Mouse (Mus musculus): ENCODE data around the gene Cnnm2.

DNA sequence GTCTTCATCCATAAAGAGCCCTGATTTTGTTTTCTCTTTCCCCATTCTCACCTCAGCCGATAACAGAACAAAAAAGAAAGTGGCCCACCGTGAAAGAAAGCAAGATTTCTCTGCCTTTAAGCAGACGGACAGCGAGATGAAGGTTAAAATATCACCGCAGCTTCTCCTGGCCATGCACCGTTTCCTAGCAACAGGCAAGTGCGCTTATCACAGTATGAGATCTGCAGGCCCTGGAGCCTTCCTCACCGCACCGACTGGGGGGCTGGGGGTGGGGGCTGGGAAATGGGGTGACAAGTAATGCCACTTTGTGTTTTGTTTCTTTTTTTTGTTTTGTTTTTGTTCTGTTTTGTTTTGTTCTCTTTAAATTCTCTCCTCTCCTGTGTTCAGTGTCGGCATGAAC, 95.4 kb downstream of the Cnnm2 start:
- TF ChIP-seq CTCF (IDR thresholded peaks at IDR 0.05; ENCODE audit: low read depth, low read length) (no peak), POLR2A (IDR thresholded peaks at IDR 0.05; ENCODE audit: borderline replicate concordance, low read depth, low read length) (no peak)

Data from bone marrow macrophage, adult 2 months (primary cell).